Mouse (Mus musculus) layer of hippocampus, adult 2 months (tissue): ENCODE results near the gene Dync2h1. TPM values are rescaled to one million over a fixed set of nuclear protein-coding genes. Genes with fewer than 3 reads are reported as not detected.

Source experiments
- DNase-seq, 2 experiments: peaks; one replicate each; pipeline ENCODE4 v3.0.0; 2022; ENCODE audit warnings: low spot score in 2 of 2
- H3K27ac ChIP-seq: fragments of 200-600 bp; 2 replicates; pipeline ENCODE4 v1.8.1; 2022
- H3K4me3 ChIP-seq: fragments of 200-600 bp; 2 replicates; pipeline ENCODE4 v1.8.1; 2022; ENCODE audit warnings: mild to moderate bottlenecking
- CTCF ChIP-seq: fragments of 200-600 bp; conservative IDR thresholded peaks from 2 replicates; pipeline ENCODE4 v1.8.1; 2022; ENCODE audit warnings: antibody characterized with exemption, mild to moderate bottlenecking, moderate library complexity
- total RNA-seq, 2 experiments: library from RNA; stranded (reverse); gene quantifications; 2 replicates each; pipeline ENCODE4 v1.2.3; 2021

The Dync2h1 gene
- total RNA-seq, 2 experiments from 2014 or later, result 31.5 to 33.8 TPM

DNA sequence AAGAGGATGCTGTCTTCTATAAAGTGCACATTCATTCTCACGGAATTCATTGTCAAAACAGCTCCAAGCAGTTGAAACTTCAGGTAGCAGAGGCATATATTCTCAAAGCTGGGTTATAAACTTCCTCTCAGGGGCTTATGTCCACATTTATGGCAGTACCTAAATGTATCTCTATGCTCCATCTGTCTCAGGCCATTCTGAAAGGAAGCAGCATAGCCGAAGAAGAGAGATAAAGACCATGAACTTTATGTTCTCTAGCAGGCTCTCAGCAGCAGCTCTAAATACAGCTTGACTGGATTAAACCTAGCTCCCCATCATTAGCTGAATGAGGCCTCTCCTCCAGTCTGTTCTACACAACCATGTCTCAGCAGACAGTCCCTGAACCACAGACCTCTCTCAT, 29.9 kb downstream of the Dync2h1 start:
- no peak for DNase-seq
- Histone ChIP-seq H3K4me3 (no peak overlapping the region), H3K27ac (no peak overlapping the region)
- no peak for TF ChIP-seq CTCF

DNA sequence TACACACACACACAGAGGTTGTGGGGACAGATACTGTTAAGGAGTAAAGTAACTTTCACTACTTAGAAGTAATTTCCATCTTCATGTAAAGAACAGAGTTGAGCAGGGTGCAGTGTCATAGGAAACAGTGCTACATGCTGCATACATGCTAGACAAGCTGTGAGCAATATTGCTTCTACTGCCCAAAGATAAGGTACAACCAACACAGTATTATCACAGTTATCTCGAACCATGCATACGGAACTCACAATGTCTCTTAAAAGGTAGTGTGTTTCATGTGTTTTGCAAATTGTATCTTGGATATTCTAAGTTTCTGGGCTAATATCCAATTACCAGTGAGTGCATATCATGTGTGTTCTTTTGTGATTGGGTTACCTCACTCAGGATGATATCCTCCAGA, 61.4 kb downstream of the Dync2h1 start:
- DNase-seq, result no peak
- H3K4me3 ChIP-seq, result no peak overlapping the region
- TF ChIP-seq CTCF, result no peak
- H3K27ac ChIP-seq, result no peak overlapping the region

DNA sequence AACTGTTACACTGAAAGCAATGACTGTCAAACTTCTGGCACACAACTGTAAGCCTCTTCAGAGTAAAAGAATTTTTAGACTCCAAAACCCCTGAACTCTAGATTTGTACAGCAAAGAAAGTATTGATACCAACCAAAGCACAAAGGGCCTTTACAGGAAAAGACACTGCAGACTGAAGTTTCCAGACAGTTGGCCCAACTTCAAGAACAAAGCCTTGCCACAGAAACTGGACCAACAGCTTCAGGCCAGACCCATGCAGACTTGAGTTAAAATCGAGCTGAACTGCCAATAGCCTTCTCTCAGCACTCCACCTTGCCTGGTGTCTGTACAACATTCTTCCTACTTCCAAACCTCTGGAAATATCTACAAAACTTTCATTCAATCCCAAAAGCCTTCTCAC, 74.1 kb downstream of the Dync2h1 start:
- H3K4me3 ChIP-seq, result no peak overlapping the region
- no peak overlapping the region for H3K27ac ChIP-seq
- TF ChIP-seq CTCF, result no peak
- no peak for DNase-seq

DNA sequence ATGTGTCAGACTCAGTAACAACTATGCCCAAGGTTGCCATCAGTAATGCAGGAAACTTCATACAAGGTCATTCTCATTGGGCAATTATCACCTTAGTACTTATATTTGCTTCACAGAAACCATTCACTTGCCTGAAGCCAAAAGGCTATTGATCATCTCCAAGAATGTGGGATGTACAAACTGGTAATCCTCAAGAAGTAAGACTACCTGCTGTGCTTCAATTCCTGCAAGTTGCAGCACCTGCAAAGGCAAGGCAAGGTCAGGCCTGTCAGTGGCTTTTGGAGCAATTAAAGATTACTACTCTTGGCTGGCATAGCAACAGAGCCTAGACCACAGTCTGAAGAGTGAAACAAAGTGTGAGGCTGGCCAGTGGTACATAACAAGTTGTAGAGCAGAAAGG, 82.9 kb downstream of the Dync2h1 start:
- Histone ChIP-seq H3K4me3 (no peak overlapping the region), H3K27ac (no peak overlapping the region)
- DNase-seq, result no peak
- no peak for TF ChIP-seq CTCF

DNA sequence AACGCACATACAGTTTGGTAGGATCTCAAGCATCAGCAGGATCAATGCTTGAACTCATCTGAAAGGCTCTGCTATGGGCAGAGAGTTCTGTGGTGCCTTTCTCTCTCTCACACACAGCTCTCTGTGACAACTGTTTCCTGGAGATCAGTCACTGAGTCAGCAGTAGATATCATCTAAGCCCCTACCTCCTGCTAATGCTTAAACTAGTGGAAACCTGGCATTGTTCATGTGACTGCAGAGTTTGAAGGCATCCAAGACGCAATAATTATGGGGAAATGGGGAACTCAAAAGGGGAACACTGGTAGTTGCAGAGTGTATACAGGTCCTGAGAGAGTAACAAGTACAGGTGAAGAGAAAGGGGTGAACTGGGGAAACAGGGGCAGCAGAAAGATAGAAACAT, 109.6 kb downstream of the Dync2h1 start:
- no peak for TF ChIP-seq CTCF
- no peak for DNase-seq
- no peak overlapping the region for H3K4me3 ChIP-seq
- H3K27ac ChIP-seq, result no peak overlapping the region

DNA sequence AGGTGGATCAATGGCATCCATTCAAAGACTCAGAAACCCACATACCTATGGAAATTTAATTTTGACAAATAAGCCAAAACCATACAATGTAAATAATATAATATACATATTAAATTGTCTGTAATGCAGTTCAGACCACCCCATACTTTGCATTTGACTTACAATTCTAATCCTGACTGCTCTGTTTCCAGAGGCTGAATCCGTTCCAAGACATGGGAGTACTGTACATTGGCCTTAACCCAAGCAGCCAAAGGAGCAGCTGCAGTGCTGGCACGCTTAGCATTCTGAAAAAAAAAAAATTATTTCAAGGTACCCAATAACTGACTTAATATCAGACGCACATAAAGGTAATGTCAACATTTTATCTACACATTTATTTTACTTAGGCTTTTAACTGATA, 113.4 kb downstream of the Dync2h1 start:
- DNase-seq, result no peak
- no peak for TF ChIP-seq CTCF
- H3K4me3 ChIP-seq, result no peak overlapping the region
- no peak overlapping the region for H3K27ac ChIP-seq

DNA sequence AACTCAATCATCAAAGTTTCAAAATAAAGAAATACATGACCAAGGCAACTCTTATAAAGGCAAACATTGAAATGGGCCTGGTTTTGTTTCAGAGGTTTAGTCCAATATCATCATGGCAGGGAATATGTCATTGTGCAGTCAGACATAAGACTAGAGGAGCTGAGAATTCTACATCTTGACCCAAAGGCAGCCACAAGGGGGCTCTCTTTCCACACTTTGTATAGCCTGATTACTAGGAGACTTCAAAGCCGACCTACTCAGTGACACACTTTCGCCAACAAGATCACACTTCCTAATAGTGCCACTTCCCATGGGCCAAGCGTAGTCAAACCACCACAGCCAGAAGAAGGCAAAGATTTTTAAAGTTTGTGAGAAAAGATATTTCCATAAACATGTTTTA, 133.7 kb downstream of the Dync2h1 start:
- no peak overlapping the region for H3K27ac ChIP-seq
- H3K4me3 ChIP-seq, result no peak overlapping the region
- peak in 1 of 2 experiments; percentile 13 for DNase-seq
- peak; percentile 69 for TF ChIP-seq CTCF

DNA sequence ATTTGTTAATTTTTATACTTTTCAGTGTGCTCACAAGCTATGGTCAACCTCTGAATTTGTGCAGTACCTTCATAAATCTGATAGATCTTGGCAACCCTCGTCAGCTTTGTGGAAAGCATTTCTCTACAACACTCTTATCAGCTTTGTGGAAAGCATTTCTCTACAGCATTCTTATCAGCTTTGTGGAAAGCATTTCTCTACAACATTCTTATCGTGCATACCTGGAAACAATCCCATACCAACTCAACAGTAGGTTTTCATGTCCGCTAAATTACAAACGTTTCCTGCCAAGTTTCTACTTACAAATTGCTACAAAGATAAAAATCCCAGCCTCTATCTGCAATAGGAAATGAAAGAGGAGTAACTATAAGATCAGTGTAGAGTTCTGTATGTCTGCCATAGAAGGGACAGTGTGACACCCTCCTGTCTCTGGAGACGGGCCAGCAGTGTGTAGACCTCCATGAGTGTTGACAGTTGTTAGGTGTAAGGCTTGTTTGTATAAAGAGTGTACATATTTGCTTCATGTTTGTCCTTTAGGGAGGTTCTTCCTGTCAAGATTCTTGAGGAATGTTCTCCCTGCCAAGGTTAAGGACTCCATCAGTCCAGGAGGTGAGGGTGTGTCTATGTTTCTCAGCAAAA, 141.5 kb downstream of the Dync2h1 start:
- DNase-seq, result no peak
- TF ChIP-seq CTCF, result no peak
- no peak overlapping the region for H3K27ac ChIP-seq
- no peak overlapping the region for H3K4me3 ChIP-seq

DNA sequence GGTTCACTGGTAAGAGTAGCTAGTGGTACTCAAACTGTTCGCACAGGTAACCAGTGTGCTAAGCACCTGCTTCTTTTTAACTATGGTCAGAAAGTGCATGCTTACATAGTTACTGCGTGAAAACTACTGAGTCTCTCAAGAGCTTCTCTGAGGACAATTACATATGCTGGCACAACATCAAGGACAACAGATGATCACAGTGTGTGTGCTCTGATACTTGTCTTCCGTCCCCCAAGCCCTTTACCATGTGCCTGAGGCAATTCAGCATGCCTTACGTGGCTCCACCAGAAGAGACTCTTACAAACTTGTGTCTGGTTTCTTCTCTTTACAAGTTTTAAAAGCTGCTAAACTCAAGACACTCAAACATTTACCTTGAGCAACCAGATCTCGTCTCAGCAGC, 143.0 kb downstream of the Dync2h1 start:
- no peak for DNase-seq
- Histone ChIP-seq H3K4me3 (no peak overlapping the region), H3K27ac (no peak overlapping the region)
- TF ChIP-seq CTCF, result no peak

DNA sequence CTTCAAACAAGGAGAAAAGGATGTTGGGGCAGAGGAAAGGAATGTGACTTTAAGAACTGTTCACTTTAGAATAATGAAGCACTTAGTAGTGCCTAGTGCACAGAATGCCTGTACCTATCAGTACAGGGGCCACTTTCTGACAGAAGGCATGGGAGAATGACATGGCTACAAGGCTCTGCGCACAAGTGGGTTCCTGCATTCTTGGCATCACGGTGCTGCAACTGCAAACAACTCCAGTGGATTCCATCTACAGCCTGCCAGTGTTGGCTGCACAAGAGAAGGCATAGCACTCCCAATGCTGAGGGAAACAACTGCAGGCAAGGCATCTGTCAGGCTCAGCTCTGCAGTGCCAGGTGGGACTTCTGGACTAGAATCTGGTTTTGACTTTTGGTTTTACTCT, 151.7 kb downstream of the Dync2h1 start:
- H3K4me3 ChIP-seq, result no peak overlapping the region

DNA sequence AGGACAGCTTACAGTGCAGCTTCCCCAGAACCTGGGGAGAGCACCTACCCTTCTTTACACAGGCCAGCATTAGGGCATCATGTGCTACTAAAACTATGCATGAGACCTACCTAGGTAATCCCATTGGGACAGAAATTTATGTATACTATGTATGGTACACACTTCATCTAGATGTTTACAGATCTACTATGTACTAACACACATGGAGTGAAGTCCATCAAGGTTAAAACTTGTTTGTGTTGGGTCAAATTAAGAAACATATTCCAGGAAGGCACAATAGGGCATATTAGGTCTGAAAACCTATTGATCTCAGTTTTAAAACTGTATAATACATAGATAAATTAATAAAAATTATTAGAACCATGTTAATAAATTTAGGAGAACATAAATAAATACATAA, 168.6 kb downstream of the Dync2h1 start:
- Histone ChIP-seq H3K27ac (no peak overlapping the region), H3K4me3 (no peak overlapping the region)
- no peak for DNase-seq
- TF ChIP-seq CTCF, result no peak

More for the DNA sequence above, 151.7 kb downstream of the Dync2h1 start:
- H3K27ac ChIP-seq, result no peak overlapping the region
- no peak for DNase-seq
- no peak for TF ChIP-seq CTCF

DNA sequence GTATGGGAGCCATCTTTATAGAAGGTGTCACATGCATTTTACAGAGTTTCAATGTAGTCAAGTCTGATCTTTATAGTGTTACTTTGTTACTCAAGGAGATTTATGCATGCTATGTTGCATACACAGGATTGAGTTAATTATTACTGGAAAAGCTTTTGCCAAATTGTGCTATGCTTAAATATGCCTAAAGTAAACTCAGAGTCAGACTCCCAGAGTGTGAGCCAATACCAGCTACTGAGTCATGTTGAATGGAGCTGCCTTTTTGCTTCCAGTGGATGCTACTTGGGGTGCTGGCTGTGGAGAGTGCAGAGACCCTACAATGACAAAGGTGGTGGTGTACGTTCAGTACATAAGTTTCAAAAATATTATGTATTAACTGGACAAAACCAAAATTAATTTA, 169.5 kb downstream of the Dync2h1 start:
- H3K4me3 ChIP-seq, result no peak overlapping the region
- DNase-seq, result no peak
- H3K27ac ChIP-seq, result no peak overlapping the region
- TF ChIP-seq CTCF, result no peak

DNA sequence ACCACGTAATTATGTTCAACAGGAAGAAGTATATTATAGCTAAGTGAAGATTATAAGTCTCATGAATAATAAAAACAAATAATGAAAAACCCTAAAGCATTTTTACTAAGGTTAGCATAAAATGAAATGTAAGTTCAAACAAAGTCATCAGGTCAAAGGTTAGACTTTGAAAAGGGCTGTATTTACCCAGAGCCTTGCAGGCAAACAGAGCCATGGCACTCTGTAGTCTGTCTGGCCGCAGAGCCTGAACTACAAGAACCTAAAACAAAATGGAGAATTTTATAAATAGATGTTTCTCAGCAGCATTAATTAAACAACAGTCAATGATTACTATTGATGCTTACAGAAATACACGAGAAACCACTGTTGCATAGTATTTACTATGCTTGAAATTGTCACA, 174.5 kb downstream of the Dync2h1 start:
- Histone ChIP-seq H3K27ac (no peak overlapping the region), H3K4me3 (no peak overlapping the region)
- no peak for DNase-seq
- TF ChIP-seq CTCF, result no peak

DNA sequence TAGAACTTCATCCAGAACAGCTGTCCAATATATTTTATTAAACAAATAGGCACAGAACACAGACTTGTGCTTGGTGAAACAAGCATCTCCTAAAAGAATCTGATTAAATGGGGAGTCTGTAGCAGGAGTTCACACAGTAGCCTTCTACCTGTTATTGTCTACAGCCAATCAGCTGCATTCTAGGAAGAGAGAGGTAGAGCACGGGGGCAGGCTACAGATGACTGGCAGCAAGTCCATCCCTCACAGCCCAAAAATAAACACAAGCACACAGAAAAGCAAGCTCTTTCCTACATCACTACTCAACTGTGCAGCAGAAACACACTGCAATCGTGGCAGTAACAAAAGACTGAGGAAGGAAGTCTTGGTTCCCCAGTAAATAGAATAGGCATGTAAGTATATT, 189.4 kb downstream of the Dync2h1 start:
- no peak for TF ChIP-seq CTCF
- Histone ChIP-seq H3K27ac (no peak overlapping the region), H3K4me3 (no peak overlapping the region)
- DNase-seq, result no peak

DNA sequence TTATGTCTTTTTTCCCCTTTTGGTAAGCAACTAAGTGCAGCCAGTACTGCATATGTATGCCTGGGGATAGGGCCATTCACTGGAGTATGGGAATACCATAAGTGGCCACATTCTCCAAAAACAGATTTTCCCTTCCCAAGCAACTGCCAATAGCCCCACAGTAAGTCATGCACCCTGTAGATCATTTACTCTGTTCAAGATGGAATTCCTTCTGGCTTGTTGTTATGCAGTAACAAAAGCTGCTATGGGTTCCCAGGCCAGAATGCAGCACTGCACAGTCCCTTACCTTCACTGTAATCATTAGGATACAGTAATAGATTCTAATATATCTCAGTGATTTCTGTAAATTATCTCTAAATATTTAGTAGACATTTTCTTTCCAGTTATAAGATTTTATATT, 190.0 kb downstream of the Dync2h1 start:
- no peak overlapping the region for H3K27ac ChIP-seq
- DNase-seq, result no peak
- no peak overlapping the region for H3K4me3 ChIP-seq
- TF ChIP-seq CTCF, result no peak
